Mouse (Mus musculus) megakaryocyte, embryonic 14.5 days (primary cell): ENCODE data around the gene S100a11.

Experiments used
- FLI1 ChIP-seq: IDR thresholded peaks from 2 replicates; pipeline ENCODE4 v1.6.1; 2012; ENCODE audit warnings: low read length, inconsistent platforms, mixed read lengths
- GATA1 ChIP-seq: IDR thresholded peaks from 3 replicates; pipeline ENCODE4 v1.6.1; 2012; ENCODE audit warnings: mixed read lengths, low read length, inconsistent platforms, borderline replicate concordance

DNA sequence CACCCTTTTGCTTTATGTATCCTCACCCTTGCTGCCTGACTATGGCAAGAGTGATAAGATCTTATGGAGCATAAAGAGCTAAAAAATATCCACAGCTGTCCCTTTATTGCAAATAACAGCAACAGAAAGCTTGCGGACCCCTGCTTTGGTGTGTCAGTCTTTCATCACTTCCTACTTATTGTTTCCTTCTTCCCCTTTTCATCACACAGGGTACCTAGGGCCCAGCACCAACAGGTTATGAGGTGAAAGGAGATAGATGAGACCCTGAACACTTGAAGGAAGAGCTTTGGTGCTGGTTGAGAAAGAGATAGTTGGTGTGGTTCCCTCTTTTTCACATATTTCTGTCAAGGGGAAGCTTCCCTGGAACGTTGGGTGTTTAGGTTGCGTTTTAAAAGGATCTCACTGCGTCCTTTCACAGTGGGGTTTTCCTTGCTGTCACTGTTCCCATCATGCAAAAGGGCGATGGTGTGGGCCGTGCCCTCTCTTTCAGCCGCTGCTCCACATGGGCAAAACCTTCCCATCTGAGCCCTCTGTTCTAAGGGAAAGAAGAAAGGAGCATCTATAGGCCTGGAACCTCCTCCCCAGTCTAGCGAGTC is 1.3 kb downstream of the S100a11 start:
- no peak for TF ChIP-seq GATA1
- TF ChIP-seq FLI1, result no peak
